Mouse (Mus musculus): ENCODE results near the gene Cfap70. TPM values are rescaled to one million over a fixed set of nuclear protein-coding genes. Genes with fewer than 3 reads are reported as not detected.

The Cfap70 gene
- polyA plus RNA-seq (2016; fragmentation: Nextera tagmentation; extraction: Ambion mirVana), result 0.47 and 1.1 TPM in 2 replicates

DNA sequence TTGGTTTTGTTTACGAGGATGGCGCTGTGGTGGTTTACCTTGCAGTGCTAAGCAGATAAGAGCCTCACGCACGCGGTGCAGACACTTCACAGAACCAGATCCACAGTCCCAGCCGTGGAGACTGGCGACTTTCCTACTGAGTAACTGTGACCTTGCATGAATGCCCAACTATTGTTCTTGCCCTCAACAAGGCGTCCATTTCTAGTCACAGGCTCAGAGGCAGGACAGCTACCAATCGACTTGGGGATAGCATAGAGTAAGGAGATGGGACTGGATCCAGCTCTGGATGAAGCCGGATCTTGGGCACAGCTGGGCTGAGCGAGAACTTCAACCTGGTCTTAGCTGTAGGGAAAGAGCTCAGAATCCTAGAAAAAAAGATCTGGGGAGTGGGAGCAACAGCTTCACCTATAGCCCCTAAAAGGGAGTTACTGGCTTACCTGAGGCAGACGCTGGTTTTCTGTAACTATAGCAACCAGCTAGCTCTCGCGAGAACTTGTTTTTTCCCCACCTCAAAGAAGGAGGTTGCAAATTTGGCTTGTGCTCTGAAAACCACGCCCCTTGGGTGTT, at the start of gene Cfap70:
Cfap70 (minus strand) TSS at position 462 of the 567 bp plus-strand sequence.
- Histone ChIP-seq H3K4me3 (peak within 1 kb of the TSS; percentile 55), H3K27me3 (replicated peaks; ENCODE audit: low read depth, poor library complexity, severe bottlenecking) (no peaks in the 10 kb centered on the region), H3K9me3 (no peaks in the 10 kb centered on the region), H3K4me1 (peaks cover 8% of the 10 kb centered on the region), H3K36me3 (replicated peaks) (peaks cover 11% of the 10 kb centered on the region), H3K27ac (replicated peaks) (peak within 1 kb of the TSS; percentile 5; the same call in 1 of the 2 replicates)
- WGBS, result 3% methylated on average over 15 of the region's 15 CpGs
- peak; percentile 75 for DNase-seq (ENCODE audit: low spot score)

DNA sequence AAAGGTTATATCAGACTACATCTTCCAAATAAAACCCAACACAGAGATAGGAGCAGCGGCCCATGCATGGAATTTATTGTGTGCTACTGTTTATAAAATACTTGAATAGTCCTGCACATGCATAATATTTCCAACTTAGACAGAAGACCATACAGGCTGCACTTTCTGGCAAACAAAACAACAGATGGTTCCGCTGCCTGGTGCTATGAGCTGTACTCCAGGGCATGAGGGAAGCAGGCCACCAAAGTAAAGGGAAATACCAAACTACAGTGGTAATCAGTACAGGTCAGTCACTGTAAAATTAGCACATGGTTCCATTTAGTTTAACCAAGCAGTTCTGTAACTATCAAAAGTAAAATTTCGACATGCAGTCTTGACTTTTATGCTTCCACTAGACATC, 48.0 kb upstream of the Cfap70 start:
- H3K36me3 ChIP-seq (replicated peaks), result peaks cover 74% of the 10 kb centered on the region
- no peaks in the 10 kb centered on the region for H3K9me3 ChIP-seq
- DNase-seq (ENCODE audit: low spot score), result no peak
- H3K4me1 ChIP-seq, result no peaks in the 10 kb centered on the region
- 85% methylated on average over 3 of the region's 3 CpGs for WGBS
- H3K27me3 ChIP-seq (replicated peaks; ENCODE audit: low read depth, poor library complexity, severe bottlenecking), result no peaks in the 10 kb centered on the region
- H3K27ac ChIP-seq (replicated peaks), result no peak overlapping the region
- no peak overlapping the region for H3K4me3 ChIP-seq

- WGBS, result 78% methylated on average over 2 of the region's 2 CpGs
- H3K4me3 ChIP-seq, result no peak within 1 kb of the TSS
- H3K36me3 ChIP-seq (replicated peaks), result peaks cover 82% of the 10 kb centered on the region
- no peaks in the 10 kb centered on the region for H3K9me3 ChIP-seq
- no peak within 1 kb of the TSS for H3K27ac ChIP-seq (replicated peaks)
- no peaks in the 10 kb centered on the region for H3K4me1 ChIP-seq
- no peak for DNase-seq (ENCODE audit: low spot score)
- H3K27me3 ChIP-seq (replicated peaks; ENCODE audit: low read depth, poor library complexity, severe bottlenecking), result no peaks in the 10 kb centered on the region
These were observed 44.6 kb upstream of the Cfap70 start, which contains the start of gene Mss51 for GRCm38 (mm10) chr14:20496603-20497002. TSS of gene Mss51 (minus strand) at chr14:20496901.

DNA sequence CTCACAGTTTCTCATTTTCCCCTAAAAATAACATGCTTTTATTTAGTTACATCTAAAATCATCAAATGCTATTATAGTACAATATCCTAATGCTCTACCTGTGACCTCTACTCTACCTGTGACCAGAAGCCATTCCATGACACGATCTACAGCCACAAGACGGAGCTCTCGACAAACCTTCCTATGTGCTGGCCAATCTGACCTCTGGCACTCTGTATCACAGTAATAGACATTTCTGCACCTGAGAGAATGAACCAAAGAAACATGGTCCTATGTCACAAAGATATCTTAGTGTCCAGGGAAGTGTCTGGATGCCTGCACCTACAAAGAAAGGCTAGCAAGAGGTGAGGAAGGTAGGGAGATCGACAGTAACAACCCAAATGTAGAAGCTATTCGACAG, 34.0 kb upstream of the Cfap70 start:
- DNase-seq (ENCODE audit: low spot score), result no peak
- no peak overlapping the region for H3K4me3 ChIP-seq
- WGBS, result 95% methylated on average over 5 of the region's 5 CpGs
- H3K36me3 ChIP-seq (replicated peaks), result peaks cover 66% of the 10 kb centered on the region
- no peak overlapping the region for H3K27ac ChIP-seq (replicated peaks)
- H3K27me3 ChIP-seq (replicated peaks; ENCODE audit: low read depth, poor library complexity, severe bottlenecking), result no peaks in the 10 kb centered on the region
- H3K4me1 ChIP-seq, result no peaks in the 10 kb centered on the region
- no peaks in the 10 kb centered on the region for H3K9me3 ChIP-seq

DNA sequence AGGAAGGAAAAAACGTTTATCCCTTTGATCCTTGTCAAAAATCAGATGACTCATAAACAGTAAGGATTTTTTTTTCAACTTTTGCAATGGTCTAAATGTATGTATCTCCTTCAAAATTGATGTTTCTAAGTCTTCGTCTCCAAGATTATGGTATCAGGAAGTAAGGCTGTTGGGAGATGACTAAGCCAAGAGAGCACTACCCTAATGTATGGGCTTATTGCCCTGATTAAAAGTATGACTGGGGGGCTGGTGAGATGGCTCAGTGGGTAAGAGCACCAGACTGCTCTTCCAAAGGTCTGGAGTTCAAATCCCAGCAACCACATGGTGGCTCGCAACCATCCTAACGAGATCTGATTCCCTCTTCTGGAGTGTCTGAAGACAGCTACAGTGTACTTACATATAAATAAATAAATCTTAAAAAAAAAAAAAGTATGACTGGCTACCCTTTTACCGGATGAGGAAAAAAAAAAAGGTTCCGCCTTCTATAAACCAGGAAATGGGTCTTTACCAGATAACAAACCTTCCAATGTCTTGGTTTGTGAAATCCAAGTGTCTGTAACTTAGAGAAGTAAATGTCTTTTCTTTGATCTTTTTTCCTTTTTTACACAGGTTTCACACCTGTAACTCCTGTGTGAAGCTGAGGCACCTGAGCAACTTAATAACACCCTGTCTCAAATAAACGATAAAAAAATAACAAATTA, 30.2 kb upstream of the Cfap70 start:
- no peak for DNase-seq (ENCODE audit: low spot score)
- H3K9me3 ChIP-seq, result no peaks in the 10 kb centered on the region
- H3K27ac ChIP-seq (replicated peaks), result no peak overlapping the region
- WGBS, result 90% methylated on average over 7 of the region's 7 CpGs
- H3K27me3 ChIP-seq (replicated peaks; ENCODE audit: low read depth, poor library complexity, severe bottlenecking), result no peaks in the 10 kb centered on the region
- H3K36me3 ChIP-seq (replicated peaks), result peaks cover 36% of the 10 kb centered on the region
- H3K4me3 ChIP-seq, result no peak overlapping the region
- H3K4me1 ChIP-seq, result peaks cover 26% of the 10 kb centered on the region

GRCm38 (mm10) chr14:20481211-20481610, 29.2 kb upstream of the Cfap70 start:
- 25% methylated on average over 5 of the region's 5 CpGs for WGBS
- peaks cover 27% of the 10 kb centered on the region for H3K36me3 ChIP-seq (replicated peaks)
- peaks cover 36% of the 10 kb centered on the region for H3K4me1 ChIP-seq
- H3K4me3 ChIP-seq, result no peak overlapping the region
- H3K9me3 ChIP-seq, result no peaks in the 10 kb centered on the region
- no peaks in the 10 kb centered on the region for H3K27me3 ChIP-seq (replicated peaks; ENCODE audit: low read depth, poor library complexity, severe bottlenecking)
- no peak for DNase-seq (ENCODE audit: low spot score)
- no peak overlapping the region for H3K27ac ChIP-seq (replicated peaks)

DNA sequence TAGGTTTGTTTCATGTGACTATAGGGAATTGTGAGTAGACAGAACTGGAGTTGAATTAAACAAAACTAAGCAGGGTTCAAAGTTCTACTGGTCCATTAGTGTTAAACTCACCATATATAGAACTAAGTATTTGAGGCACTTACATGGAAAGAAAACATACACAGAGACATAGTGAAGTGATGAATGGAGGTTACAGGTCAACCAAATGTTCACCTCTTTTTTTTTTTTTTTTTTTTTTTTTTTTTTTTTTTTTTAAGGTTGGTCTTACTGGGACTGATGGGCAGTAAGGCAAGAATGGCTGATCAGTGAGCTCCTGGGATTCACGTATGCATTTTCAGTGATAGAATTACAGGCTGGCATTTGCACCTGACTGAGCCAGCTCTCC, 28.2 kb upstream of the Cfap70 start:
- Histone ChIP-seq H3K4me3 (peak overlapping the region; percentile 81), H3K36me3 (replicated peaks) (peaks cover 21% of the 10 kb centered on the region), H3K27me3 (replicated peaks; ENCODE audit: low read depth, poor library complexity, severe bottlenecking) (no peaks in the 10 kb centered on the region; the same call in 1 of the 2 replicates), H3K27ac (replicated peaks) (no peak overlapping the region; the same call in 1 of the 2 replicates), H3K9me3 (no peaks in the 10 kb centered on the region), H3K4me1 (peaks cover 39% of the 10 kb centered on the region)
- no peak for DNase-seq (ENCODE audit: low spot score)
- 79% methylated on average over 1 of the region's 1 CpGs for WGBS

- Histone ChIP-seq H3K27ac (replicated peaks) (peak within 1 kb of the TSS; percentile 78), H3K36me3 (replicated peaks) (peaks cover 14% of the 10 kb centered on the region), H3K27me3 (replicated peaks; ENCODE audit: low read depth, poor library complexity, severe bottlenecking) (no peaks in the 10 kb centered on the region; the same call in 1 of the 2 replicates), H3K9me3 (no peaks in the 10 kb centered on the region), H3K4me3 (peak within 1 kb of the TSS; percentile 81), H3K4me1 (peaks cover 41% of the 10 kb centered on the region)
- peak; percentile 84 for DNase-seq (ENCODE audit: low spot score)
- under 1% methylated on average over 48 of the region's 48 CpGs for WGBS
These were observed 27.5 kb upstream of the Cfap70 start, which contains the start of gene Anxa7 for GRCm38 (mm10) chr14:20479291-20480194. TSS of gene Anxa7 (minus strand) at chr14:20480133.

GRCm38 (mm10) chr14:20478801-20479200, 26.8 kb upstream of the Cfap70 start:
- Histone ChIP-seq H3K36me3 (replicated peaks) (peaks cover 7% of the 10 kb centered on the region), H3K4me1 (peaks cover 49% of the 10 kb centered on the region), H3K27ac (replicated peaks) (peak overlapping the region; percentile 78; the same call in 1 of the 2 replicates), H3K9me3 (no peaks in the 10 kb centered on the region), H3K4me3 (peak overlapping the region; percentile 81), H3K27me3 (replicated peaks; ENCODE audit: low read depth, poor library complexity, severe bottlenecking) (no peaks in the 10 kb centered on the region; the same call in 1 of the 2 replicates)
- peak; percentile 36 for DNase-seq (ENCODE audit: low spot score)
- WGBS, result 12% methylated on average over 7 of the region's 7 CpGs

DNA sequence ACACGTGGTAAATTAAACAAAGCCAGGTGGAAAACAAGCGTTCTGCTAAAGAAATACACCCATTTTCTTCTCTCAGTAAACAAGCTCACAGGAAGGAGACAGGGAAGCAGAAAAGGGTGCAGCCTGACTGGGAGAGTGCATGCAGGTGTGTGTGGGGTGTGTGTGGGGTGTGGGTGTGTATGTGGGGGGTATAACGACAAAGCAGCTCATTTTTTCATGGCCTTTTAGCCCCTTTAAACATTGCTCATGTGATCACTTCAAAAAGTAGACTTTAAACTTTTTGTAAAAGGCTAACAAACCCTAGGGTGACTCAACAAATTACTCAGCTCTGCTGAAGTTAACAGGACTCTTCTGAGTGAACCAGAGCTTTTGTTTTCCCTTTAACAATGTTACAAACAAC, 26.4 kb upstream of the Cfap70 start:
- peak overlapping the region; percentile 31; the same call in 1 of the 2 replicates for H3K27ac ChIP-seq (replicated peaks)
- H3K4me3 ChIP-seq, result peak overlapping the region; percentile 81
- no peaks in the 10 kb centered on the region for H3K9me3 ChIP-seq
- peaks cover 3% of the 10 kb centered on the region for H3K36me3 ChIP-seq (replicated peaks)
- peaks cover 52% of the 10 kb centered on the region for H3K4me1 ChIP-seq
- H3K27me3 ChIP-seq (replicated peaks; ENCODE audit: low read depth, poor library complexity, severe bottlenecking), result no peaks in the 10 kb centered on the region; the same call in 1 of the 2 replicates
- DNase-seq (ENCODE audit: low spot score), result no peak
- 52% methylated on average over 3 of the region's 3 CpGs for WGBS

GRCm38 (mm10) chr14:20477261-20478025, 25.4 kb upstream of the Cfap70 start:
- Histone ChIP-seq H3K27ac (replicated peaks) (no peak overlapping the region), H3K9me3 (no peaks in the 10 kb centered on the region), H3K36me3 (replicated peaks) (no peaks in the 10 kb centered on the region; the same call in 1 of the 2 replicates), H3K27me3 (replicated peaks; ENCODE audit: low read depth, poor library complexity, severe bottlenecking) (no peaks in the 10 kb centered on the region; the same call in 1 of the 2 replicates), H3K4me1 (peaks cover 52% of the 10 kb centered on the region), H3K4me3 (no peak overlapping the region)
- peak; percentile 39 for DNase-seq (ENCODE audit: low spot score)
- 29% methylated on average over 4 of the region's 4 CpGs for WGBS
